Mouse (Mus musculus) right cerebral cortex, postnatal 4 days (tissue): ENCODE measurements around the gene Furin.

Experiments
- DNase-seq: peaks from one replicate; pipeline ENCODE4 v3.0.0-alpha.2; 2022

Furin gene

DNA sequence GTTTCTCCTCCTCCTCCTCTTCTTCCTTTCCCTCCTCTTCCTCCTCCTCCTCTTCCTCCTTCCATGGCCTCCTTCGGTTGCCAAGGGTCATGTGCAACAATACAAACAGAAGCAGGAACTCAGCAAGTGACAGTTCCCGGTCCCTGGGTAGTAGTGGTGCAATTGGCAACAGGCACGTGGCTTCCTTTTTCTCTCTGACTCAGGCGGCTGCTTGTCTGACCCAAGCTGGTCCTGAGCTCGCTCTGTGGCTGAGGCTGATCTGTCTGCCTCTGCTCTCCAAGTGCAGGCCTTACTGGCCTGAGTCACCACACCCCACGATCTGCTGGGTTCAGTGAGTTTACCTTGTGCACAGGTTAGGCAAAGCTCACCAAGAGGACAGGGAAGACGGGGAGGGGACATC, 21.1 kb upstream of the Furin start:
- no peak for DNase-seq

DNA sequence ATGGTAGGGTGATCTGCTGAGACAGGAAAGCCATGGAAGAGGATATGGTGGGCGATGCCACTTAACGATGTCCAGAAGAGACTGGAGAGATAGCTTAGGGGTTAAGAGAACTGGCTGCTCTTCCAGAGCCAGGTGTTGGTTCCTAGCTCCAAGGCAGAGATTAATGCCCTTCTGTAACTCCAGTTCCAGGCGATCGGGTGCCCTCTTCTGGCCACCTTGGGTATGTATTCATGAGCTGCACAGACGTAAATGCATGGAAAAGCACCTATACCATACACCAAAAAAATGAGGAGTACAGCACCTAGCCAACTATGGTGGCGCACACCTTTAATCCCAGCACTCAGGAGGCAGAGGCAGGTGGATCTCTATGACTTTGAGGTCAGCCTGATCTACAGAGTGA, 19.5 kb upstream of the Furin start:
- no peak for DNase-seq

DNA sequence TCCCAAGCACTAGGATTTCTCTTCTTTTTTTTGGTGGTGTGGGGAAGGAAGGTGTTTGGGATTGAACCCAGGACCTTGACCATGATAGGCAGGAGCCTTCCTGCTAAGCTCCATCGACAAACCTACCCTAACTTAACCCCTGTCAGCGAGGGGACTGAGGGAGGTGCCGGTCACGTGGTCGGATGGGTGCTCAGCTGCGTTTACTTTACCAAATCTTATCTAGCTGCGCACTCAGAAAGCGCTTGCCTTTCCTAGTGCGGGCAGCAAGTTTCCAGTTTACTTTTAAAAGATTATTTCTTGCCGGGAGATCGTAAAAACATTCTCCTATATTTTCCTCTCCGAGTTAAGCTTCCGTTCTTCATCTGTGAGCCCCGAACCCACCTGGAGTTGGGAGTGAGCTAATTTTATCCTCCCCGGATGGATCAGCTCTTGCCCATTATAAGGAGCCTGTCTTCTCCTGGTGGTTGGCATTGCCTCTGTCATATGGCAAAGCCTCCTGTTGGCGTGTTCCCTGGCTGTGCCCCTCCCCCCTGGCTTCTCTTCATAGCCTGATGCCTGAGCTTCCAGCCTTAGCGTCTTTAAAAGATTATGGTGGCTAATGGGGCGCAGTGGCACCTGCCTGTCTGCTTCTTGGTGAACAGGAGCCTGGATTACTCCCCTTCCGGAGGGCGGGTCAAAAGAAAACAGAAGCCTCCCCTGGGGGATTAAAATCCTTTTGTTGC, 17.7 kb upstream of the Furin start:
- DNase-seq: peak; percentile 57

DNA sequence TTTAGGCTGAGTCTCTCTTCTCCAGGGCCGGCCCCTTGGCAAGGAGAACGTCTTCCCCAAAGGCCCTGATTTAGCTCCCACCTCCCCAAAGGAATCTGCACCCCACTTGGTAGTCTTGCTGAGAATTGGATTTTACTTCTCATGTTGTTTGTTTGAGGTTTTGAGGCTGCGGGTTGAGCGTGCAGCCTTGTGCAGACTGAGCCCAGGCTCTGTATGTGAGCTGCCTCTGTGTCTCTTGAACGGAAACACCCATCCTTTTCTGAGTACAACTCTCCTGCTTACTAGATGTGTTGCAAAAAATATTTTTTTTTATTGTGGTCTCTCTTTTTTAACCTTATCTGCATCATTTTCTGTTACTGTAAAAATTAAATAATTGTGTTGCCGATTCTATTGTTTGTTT, 16.3 kb upstream of the Furin start:
- no peak for DNase-seq

DNA sequence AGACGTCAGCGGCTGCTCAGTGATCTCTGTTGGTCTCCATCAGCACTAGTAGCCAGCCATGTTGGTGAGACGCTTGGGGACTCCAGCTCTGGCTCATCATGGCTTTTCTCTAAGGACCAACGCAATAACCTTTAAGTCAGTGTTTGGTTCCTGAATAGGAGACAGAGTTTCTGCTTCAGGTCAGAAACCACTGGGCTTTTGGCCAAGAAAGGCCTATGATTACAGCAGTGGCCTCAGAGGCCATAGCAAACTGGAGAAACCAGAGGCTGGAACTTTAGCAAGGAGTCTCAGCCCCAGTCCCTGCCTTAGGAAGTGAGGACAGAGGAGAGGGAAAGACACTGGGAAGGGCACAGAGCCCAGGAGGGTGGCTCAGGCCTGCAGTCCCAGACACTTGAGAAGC, 15.3 kb upstream of the Furin start:
- no peak for DNase-seq

DNA sequence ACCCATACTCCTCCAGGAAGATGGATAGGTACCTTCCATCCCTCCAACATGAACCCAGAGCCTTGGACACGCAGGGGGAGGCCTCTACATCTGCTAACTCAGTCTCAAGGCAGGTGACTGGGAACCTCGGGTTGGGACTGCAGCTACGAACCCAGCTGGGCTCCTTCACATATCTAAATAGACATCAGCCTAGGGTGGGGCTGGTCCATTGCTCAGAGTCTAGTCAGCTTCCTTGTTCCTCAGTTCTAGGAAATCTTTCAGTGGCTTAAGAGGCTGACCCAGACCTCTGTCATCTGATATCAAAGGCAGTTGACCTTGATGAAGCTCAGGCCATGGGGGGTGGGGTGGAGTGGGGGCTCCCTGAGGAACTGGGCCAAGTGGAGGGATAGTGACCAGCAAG, 14.0 kb upstream of the Furin start:
- DNase-seq: no peak

DNA sequence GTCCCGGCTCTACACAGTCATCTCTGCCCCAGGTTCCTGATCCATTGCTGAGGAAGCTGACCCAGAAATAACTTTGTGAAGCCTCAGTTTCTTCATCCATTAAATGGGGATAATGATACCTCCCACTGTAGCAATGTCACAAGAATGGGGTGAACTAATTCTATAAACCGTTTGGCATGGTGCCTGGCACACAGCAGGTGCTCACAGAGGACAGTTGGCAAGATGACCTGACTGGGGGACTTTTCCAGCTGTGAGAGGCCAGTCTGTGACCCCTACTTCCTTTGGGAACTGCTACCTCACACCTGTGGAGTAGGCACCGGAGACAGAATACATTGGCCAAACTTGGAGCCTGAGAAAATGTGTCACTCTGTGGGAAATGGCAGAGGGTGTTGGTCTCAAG, 12.8 kb upstream of the Furin start:
- DNase-seq: no peak

DNA sequence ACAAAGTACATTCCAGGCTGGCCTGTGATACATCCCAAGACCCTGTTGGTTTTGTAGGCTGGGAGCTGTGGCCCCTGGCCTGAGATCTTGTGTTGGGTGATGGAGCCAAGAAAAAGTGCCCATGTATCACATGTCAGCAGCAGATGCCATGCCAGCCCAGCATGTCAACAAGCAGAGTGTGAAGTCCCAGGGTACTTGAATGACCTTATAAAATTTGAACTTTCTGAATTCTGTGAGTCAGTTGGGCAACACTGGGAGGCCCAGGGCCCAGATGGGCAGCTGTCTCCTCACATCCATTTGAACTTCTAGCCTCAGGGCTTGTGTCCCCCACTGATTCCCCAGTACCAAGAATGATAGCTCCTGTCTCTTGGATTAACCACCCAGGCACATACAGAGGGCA, 12.4 kb upstream of the Furin start:
- no peak for DNase-seq

DNA sequence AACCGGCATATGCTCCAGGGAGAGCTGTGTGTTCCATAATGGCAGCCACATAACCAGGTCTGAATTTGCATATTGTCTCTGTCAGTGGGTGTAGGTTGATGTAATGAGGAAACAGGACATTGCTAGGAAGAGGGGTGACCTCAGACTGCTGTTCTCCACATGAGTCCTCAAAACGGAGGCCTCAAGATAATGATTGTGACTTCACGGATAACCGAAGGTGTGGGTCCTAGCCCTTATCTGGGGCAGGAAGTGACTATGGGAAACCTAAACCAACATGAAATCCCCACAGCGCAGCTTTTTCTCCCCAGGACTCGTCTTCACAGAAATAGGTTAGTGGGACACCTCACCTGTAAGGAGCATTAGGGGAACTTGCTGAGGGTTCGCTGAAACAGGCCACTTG, 11.7 kb upstream of the Furin start:
- no peak for DNase-seq

DNA sequence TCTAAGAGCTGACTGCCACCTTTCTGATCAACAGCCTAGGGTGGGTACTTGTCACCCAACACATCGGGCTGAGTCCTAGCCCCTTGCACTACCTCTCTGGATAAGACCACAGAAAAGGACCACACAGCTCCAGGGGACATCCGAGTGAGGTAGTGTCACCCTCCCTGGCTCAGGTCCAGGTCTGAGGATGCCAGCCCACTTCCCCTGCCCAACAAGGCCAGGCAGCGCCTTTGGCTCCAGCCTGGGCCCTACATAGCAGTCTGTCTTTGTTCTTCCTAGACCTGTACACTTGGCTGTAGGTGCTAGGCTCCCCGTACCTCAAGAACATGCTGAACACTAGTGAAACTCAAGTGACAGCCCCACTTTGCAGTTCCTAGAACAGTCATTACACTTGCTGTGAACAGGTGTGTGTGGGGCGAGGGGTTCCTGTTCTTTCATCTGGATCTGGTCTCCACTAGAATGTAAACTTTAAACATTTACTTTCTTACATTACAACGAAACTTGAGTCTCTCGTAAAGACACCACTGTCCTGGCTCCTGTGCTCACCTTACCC, 9.1 kb upstream of the Furin start:
- DNase-seq: no peak

DNA sequence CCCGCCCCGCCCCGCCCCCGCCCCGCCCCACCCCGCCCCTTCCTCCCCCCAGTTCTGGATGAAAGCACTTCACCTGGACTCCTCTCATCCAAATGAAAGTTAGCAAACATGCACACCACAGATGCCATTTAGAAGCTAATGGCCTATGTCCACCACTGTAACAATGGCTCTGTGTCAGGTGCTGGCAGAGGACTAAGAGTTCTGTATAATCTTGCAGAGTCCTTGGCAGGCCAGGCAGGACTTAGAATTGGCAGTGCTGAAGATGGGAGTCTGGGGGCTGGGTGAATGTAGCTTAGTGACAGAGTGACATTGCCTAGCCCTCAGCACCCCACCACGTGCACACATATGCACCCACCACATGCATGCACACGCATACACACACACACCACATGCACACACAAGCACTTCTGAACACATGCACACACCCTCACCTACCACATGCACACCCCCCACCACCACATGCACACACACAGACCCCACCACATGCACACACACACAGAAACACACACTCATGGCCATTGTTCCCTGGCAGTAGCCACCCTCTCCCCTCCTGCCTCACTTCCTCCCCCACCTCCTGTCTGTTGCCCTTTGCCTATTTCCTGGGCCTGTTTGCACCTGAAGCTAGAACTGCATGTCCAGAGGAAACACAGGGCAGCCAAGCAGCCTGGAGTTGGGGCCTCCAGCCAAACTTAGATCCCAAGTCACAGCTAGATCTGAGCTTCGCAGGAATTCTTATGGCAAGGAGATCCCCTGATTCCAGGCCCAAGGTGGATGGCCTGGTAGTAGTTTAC, 8.5 kb upstream of the Furin start:
- DNase-seq: no peak

DNA sequence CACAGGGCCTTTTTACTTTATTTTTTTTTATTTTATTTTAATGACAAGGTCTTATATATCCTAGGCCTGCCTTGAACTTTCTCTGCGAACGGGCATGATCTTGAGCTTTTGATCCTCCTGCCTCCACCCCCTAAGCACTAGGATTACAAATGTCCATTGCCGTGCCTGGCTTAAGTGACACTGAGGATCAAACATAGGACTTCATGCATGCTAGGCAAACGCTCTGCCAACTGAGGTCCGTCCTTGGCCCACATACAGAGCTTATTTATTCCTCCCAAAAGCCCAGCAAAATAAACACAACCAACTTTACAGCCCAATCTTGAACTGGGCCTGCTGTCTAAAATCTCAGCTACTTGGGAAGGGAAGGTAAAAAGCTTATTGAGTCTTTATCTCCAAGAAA, 7.5 kb upstream of the Furin start:
- DNase-seq: no peak

DNA sequence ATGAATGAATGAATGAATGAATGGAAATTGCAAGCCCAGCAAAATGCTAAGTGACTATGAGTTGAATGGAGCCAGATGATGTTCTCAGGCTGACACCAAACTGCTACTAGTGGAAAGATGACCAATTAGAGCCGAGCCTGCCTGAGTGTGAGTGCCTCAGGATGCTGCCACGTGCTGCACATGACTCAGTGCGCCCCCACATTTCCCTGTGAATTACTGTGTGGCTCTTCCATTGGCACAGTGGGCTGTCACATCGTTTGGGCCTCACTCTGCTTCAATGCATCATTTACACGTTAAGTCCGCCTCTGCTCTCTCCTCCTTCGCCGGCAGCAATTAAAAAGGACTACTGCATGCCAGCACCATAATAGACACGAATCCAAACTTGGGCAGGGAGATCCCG, 7.0 kb upstream of the Furin start:
- no peak for DNase-seq

DNA sequence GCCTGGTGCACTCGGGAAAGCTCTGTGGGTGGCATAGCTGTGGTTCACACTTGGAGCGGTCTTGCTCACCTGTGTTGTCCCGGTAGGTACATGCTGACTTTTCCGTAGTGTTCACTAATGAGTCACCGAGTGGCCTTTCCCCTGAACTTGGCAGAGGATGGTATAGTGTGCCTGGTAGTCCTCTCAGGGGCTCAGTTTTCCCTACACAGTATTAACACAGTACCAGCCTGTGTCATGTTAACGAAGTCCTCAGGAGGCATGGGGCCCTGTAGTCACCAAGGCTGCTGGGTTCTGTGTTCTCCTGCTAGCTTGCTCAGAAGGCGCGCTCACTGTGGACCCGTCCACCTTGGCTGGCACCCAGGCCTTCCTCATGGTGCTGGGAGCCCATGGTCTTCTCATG, 5.1 kb upstream of the Furin start:
- no peak for DNase-seq

DNA sequence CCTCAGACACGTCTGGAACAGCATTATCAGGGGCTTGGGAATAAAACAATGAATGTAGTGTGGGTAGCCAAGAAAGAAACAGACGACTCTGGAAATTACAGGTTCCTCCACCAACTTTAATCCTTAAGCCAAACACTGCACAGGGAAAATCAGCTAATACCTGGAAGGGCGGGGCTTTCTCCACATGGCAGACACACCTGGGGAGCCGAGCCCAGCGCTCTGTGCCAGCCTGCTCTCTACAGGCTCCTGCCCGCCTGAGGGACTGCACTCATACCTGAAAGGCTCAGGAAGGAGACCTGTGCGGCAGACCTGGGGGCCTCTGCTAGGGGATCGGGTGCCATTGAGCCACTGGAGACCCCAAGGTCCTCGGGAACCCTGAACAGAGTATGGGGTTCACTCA, 2.5 kb upstream of the Furin start:
- no peak for DNase-seq

DNA sequence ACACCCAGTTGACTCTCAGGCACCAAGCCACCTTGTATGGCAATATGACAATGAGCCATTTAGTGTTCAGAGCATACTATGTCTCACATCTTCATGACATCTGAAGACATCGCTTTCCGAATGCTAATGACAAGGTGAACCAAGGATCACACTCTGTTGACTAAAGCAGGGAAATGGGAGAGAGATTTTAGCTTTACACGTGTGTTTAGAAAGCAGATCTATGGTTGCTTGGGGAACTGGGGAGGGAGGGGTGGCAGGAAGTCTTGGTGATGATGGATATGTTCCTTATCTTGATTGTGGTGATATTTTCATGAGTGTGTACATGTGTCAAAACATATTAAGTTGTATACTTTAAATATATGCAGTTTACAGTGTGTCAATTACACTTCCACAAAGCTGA, 950 bp upstream of the Furin start:
- DNase-seq: no peak

DNA sequence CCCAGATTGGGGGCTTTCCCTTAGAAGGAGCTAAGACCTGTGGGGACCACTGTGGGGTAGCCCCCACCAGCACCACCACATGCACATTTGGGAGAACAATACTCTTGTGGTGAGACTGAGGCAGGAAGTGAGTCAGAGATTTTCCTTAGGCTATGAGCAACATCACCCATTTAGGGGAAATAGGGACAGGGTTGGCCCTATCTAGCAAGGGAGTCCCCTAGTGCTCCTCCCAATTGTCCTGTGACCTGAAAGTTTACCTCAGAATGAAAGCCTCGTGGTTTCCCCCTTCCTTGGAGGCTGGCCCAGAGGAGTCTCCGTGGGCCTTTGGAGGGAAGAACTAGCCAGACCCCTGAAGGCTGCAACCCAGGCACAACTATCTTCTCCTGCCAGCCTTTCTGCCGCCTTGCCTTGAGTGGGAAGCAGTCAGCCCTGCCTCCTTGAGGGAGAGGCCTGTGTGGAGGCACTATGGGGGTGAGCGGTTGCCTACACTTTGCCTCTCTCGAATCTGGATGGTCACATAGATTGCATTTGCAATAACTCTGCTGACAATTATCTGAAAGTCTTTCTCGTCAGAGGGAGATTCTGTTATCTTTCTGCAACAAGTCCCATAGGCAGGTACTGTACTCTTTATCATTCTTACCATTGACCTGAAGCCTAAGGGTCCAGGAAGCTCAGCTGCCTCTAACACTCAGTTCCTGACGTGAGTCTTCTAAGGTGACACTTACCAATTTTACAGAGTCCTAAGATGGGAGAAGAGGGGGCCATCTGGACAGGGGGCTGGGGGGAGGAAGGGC, 938 bp downstream of the Furin start:
- DNase-seq: no peak

DNA sequence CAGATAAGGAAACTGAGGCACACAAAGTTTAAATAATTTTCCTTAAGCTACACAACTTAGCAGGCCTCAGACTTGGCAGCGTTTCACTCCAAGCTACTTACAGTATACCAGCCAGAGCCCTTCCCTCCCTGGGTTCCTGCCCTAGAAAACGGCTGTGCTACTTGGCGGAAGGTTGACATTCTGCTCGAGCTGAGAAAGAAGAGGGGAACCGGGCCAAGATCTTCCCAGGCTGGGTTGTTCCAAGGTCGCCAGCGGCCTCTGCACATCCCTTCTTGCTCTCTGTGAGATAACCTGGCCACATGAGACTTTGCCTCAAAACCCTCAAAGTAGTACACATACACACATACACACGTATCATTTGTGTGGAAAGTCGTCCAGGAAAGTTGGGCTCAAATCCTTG, 1.7 kb downstream of the Furin start:
- DNase-seq: peak; percentile 62

DNA sequence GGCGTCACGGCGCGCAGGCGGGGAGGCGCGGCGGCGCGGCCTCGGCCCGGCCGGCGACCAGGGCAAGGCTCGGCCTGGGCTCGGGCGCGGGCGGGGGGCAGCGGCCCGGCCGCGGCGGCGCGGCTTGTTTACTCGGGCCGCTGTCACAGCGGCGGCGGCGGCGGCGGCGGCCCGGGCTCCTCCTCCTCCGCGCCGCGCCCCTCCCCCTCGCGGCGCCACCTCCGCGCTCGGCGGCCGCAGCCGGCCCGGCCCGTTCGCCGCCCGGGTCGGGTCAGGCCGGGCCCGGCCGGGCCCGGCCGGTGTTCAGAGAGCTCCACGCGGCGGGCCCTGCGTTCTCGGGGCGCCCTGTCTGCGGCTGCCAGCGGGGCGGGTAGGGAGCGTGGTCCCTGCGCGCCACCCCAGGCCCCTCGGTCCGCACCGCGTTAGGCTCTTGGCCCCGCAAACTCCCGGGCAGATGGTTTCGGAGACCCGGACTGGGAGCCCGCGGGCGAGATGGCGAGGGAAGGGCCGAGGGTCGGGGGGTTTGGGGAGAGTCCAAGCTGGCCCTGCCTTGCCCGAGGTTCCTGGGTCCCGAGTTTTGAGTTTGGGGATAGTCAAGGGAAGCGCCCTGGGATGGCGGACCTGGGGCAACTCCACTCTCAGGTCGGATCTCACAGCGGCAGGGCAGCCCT, 2.5 kb downstream of the Furin start:
- peak; percentile 61 for DNase-seq

DNA sequence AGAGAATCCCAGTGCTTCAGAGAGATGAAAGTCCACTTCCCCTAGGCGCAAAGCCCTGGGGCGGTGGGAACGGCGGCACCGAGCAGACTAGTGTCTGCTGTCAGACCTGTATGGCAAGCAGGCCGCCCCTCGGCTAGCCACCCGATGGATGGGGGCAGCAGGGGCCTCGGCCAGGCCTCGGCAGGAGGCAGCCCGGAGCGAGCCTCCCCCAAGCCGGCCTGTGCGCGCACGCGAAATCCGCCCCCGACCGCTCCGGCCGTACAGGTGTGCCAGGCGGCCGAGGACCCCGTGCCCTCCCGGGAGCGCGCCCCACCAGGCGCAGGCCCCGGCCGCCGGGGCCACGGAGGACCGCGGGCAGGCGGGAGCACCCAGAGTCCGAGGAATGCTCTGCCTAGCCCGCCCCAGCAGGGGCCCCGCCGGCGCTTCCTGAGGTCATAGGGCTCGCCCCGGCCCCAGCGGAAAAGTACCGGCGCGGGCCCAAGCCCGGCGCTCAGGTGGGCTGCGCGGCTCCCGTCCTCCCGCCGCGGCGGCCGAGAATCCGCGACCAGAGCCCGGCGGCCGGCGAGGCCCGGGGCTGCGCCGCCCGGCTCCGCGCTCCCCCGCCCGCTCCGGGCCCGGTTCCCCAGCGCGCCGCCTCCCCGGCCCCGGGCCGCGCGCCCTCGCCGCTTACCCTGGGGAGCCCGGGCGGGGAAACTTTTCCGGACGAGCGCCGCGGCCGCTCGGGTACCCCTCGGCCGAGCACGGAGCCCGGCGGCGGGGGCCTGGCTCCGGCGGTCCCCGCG, 3.2 kb downstream of the Furin start:
- no peak for DNase-seq

DNA sequence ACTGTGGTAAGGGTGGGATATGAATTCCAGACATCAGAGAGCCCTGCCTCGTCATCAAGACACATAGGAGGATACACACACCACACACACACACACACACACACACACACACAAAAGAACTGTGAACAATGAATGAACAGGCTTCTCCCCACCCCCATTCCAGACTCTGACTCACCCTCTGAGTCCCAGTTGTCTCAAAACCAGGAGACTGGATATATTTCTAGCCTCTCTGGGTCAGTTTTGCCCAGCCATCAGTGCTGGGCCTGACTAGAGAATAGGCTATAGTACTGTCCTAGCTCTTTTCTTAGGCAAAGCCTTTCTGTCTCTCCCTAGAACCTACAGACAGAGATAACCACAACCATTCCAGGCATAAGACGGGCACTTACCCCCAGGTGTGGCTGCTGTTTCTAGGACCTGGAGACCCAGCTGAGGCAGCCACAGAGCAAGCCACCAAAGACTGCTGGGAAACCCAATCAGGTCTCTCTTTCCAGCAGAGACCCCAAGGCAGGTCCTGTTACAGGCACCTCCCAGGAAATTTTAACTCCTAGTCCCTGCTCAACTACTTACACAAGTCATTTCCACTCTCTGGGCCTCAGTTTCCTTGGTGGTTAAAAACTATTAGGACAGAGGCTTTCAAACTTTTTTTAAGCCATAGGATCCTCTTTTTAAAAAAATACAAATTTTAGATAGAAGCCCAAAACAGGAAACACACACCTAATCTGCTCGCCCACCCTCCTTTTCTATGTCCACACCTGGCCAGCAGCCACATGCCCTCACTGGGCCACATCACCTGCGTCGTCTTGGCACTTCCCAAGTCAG, 4.0 kb downstream of the Furin start:
- no peak for DNase-seq
